Mouse (Mus musculus) heart, postnatal 0 days (tissue): ENCODE data around the gene Ifna15.

Source experiments
- CTCF ChIP-seq: IDR thresholded peaks from 2 replicates; pipeline ENCODE4 v1.5.1; 2016; ENCODE audit warnings: antibody characterized with exemption, control low read depth, low read depth
- EP300 ChIP-seq: IDR thresholded peaks from 2 replicates; pipeline ENCODE4 v1.6.1; 2016; ENCODE audit warnings: antibody characterized with exemption, low read depth

DNA sequence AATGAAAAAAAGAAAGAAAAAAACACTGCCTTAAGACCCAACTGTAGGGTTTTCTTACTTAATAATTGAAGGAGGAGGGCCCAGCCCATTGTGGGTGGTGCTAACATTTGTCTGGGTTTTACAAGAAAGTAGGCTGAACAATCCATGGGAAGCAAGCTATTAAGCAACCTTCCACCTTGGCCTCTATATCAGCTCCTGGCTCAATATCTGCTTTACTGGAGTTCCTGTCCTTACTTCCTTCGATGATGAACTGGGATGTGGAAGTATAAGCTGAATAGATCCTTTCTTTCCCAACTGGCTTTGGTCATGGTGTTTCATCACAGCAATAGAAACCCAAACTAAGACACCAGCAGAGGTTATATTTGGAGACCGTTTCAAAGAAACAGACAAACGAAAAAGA is 32.7 kb downstream of the Ifna15 start:
- TF ChIP-seq CTCF (no peak), EP300 (no peak)
